Mouse (Mus musculus) erythroid progenitor cell, adult 5-6 weeks (primary cell): ENCODE measurements around the gene Tomm40l. TPM values are rescaled to one million over a fixed set of nuclear protein-coding genes. Genes with fewer than 3 reads are reported as not detected.

Experiments used
- ATAC-seq: replicated peaks from 2 replicates; pipeline ENCODE4 v1.8.0; 2016; ENCODE audit warnings: moderate number of reproducible peaks, mild to moderate bottlenecking, moderate TSS enrichment, inconsistent platforms; ENCODE audit not compliant: poor library complexity, low FRiP score, severe bottlenecking
- total RNA-seq, 2 experiments: library from RNA; stranded (forward) in 1 of 2; stranded (reverse) in 1 of 2; fragments of 150-400 nt in 1 of 2; fragments of 186-747, 209-891 nt in 1 of 2; gene quantifications; 2 replicates each; pipeline versions ENCODE4 v1.2.3 to v1.2.4; 2015 to 2017; ENCODE audit warnings: low replicate concordance in 2 of 2

Gene Tomm40l
- total RNA-seq (2015; ENCODE audit: low replicate concordance) (1.1 and 4.2 TPM in 2 replicates), total RNA-seq (2017; ENCODE audit: low replicate concordance) (4.0 and 4.1 TPM in 2 replicates)

DNA sequence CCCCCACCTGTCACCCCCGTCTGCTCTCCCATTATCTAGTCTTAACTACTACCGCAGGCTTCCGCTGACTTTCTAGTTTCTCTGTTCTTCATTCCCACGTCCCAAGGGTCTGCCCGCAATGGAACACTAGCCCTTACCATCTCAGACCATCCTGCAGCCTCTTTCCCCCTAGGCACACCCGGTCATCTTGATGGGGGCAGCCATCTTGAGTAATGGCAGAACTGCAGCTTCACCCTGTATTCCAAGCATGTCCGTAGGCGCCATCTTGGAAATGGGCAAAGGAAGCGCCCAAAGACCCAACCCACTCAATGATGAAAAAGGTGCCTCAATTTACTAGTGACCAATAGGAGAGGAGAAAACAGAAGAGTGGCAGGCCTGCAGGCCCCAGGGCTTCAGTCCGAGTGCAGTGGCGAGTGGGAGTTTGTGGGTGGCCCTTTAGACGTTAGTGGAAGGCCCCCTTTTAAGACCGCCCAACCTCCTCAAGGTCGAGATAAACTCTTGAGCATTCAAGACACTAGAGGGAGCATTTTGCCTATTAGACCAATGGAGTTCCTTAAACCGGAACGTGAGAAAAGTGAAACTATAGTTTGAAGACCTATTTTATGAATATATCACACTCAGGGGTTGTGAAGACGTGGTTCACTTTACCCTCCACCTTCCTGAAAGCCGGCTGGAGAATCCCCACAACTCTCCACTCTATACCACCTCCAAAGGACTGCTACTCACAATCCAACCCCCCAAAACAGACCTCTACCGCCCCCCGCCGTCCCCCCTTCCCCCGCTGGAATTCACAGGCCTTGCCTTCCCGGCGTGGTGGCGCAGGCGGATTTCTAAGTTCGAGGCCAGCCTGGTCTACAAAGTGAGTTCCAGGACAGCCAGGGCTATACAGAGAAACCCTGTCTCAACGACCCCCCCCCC, at the start of gene Tomm40l:
Gene Tomm40l, minus strand, starts transcription at position 277 of the 918 bp plus-strand sequence.
- peak; percentile 93 for ATAC-seq

DNA sequence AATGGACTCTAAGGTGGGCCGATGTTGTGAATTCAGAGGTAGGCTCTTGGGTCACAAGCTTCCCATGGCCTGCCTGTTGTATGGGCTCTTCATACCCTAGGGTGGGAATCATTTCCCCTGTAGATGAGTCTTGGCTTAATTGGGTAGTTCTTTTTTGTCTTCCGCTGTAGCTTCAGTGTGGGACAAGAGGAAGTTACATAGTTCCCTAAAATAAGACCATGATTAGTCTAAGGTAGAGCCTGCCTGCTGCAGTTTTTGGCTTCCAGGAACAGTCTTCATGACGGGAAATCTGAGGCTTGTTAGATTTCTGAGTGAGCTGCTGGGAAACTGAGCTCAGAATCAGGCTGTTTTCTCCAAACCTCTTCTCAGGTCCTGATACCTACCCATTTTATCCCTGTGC, 49.8 kb upstream of the Tomm40l start:
- ATAC-seq: no peak

DNA sequence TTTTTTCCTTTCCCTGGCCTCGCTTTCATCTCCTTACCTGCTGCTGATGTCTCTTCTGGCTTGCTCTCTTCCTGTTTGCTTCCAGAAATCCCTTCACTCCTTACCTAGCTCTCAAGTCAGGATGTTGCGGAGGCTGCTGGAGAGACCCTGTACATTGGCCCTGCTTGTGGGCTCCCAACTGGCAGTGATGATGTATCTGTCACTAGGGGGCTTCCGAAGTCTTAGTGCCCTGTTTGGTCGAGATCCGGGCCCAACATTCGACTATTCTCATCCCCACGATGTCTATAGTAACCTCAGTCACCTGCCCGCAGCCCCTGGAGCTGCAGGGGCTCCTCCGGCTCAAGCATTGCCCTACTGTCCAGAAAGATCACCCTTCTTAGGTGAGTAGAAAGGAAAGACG, 49.3 kb upstream of the Tomm40l start:
- no peak for ATAC-seq

DNA sequence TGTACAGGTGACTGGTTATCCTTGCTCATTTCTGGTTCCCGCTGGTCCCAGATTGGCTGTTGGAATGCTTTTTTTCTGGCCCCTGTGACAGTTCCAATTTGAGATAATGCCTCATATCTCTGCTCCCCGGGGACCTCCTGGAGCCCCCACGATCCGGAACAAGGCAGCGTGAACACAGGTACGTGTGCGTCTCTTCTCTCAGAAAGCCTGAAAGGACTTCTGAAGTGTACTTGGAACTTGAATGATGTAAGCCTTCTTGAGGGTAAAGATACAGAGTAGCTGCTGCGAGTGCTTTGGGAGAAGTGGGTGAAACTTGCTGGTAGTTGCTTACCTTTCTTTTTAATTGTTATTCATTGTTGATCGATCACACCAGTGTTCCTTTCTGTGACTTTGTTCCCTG, 48.9 kb upstream of the Tomm40l start:
- no peak for ATAC-seq

DNA sequence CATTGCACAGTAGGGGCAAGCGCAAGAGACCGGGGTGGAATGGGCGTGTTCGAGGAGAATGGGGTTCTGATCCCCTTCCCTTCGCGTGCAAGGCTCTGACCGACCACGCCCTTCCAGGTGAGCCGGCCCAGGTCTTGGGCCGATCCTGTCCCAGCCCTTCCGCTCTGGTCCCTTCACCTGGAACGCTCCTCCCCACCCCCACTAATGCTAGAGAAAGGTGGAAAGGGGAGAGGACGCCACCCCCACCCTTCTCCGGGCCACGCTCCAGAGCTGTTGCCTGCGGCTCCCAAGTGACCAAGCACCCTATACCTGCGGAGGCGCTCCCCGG, 48.2 kb upstream of the Tomm40l start:
- peak; percentile 67 for ATAC-seq

DNA sequence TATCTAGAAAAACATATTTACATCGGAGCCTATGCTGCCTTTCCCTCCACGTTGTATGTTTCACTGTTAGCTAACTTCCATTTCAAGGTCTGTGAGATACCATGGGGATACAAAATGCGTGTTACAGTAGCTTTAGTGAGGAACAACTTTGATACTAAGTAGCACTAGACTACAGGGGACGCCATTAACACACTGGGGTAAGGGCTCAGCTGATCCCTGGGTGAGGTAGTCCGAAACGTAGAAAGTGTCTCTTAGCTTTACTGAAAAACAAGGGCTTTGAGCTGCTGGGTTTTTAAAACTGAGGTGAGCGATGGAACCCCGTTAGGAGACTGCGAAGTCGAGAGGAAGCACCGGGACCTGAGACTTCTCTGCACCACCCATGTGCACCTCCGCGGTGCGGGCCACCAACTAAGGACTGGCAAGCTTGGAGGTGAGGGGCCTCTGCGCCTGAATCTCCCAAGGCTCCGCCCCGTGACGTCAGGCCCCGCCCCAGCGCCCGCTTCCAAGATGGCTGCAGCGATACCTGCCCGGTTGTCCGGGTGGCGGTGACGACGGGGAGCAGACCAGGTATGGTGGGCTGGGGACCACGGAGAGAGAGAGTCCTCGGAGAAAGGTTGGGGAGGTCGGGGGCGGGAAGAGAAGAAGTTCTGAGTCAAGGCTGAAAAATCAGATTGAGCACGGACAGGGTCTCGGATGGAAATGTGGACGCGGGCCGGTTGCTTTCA, 47.7 kb upstream of the Tomm40l start, which contains the start of gene B4galt3:
Gene B4galt3, plus strand, starts transcription at position 481 of the 725 bp plus-strand sequence.
- ATAC-seq: peak; percentile 97

DNA sequence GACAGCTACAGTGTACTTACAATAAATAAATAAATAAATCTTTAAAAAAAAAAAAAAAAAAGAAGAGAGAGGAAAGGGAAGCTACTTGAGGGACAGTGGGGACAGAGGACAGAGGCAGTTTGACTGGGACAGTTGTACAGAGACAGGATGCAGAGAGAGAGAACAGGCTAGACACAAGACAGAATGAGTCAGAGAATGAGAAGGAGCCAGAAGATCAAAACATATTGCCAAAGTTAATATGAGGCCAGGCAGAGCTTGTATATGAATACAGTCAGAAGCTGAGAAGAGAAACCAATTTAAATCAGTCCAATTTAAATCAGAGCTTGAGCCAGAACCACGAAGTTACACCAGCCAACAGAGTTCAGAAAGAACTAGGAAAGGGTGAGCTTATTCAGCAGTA, 46.0 kb upstream of the Tomm40l start:
- no peak for ATAC-seq

DNA sequence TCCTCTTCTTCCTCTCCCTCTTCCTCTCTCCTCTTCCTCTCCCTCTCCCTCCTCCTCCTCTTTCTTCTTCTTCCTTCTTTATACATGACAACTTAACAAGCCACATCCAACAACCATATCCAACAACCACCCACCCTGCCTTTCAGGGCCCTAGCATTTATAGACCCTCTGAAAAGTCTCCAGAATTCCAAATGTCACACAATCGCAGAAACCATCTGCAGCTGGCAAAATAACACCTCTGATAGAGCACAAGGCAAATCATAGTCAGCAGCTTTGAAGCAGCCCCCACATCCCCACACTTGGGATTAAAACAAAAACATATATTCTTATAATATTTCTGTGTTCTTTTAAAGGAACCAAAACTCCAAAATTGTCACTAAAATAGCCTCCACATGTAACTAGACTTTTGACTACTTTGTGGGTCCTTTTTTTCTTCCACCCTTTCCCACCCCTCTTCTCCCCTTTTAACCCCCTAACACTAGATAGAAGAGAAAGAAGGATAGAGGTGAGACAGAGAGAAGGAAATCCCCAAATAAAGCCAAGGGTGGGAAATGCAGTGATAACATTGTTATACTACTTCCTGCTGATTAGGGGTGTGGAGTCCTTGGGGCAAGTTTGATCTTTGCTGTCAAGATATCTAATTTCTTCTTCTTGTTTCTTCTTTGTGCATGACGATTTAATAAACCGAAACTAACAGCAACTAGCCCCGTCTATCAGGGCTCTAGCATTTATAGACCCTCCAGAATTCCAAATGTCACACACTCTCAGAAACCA, 43.8 kb upstream of the Tomm40l start:
- no peak for ATAC-seq

DNA sequence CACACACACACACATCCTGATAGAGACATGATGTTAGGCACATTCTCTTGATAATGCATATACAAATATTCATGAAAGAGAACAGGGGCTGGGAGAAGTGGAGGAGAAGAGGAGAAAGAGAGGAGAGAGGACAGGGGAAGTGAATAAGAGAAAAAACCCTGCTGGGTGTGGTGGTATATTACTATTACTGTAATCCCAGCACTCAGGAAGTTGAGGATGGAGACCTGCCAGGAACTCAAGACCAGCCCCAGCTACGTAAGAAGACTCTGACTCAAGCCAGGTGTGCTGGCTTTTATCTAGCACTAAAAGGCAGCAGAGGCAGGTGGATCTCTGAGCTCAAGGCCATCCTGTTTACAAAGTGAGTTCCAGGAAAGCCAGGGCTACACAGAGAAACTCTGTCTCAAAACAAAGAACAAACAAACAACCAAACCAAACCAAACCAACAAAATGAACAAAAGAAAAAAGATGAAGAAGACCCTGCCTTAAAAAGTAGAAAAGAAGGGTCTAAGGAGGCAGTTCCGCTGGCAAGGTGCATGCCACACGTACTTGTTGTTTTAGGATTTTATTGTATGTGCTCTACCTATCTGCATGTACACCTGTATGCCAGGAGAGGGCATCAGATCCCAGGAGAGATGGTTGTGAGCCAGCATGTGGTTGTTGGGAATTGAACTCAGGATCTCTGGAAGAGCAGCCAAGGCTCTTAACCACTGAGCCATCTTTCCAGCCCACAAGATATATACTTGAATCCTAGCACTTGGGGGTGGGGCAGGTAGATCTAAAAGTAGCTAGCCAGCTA, 41.5 kb upstream of the Tomm40l start:
- 0 out of 2 replicates have a peak, but pooled peaks have one; percentile 66 for ATAC-seq

DNA sequence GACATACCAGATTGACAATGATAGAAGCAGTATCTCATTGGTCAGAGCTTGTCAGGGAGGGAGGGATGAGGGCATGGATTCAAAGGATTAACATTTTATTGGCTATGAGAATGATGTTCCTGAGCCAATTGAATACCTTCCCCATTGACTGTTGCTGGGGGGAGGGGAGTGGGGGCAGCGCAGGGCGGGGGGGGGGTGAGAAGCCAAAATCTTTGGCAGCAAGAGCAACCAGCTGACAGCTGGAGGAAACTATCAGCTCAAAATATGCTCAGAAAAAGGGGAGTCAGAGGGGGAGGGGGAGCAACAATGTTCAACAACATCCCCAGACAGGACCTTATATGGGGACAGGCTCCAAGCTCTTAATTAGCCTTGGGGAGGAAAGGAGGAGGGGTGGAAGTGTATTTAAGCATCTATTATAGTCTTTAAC, 40.9 kb upstream of the Tomm40l start:
- no peak for ATAC-seq

DNA sequence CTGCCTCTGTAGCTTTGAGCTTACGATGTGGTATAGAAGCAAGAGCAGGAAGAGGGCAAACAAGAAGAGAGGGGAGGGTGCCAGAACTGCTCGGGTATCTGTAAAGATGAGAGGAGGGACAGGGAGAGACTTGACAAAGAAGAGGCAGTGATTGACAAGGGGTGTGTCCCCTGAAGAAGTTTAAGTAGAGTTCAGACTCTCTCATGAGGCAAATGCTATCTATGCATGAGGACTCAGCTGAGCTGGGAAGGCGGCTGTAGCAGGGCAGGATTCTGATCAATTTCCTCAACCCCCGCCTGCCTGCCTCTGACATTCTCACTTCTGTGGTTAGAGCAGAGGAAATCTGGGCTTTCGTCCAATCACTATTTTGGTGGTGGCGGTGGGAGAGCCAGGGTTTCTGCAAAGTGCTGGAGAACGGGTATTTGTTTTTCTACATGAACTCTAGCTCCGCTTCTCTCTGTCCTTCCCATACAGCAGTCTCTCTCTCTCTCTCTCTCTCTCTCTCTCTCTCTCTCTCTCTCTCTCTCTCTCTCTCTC, 40.3 kb upstream of the Tomm40l start:
- no peak for ATAC-seq

DNA sequence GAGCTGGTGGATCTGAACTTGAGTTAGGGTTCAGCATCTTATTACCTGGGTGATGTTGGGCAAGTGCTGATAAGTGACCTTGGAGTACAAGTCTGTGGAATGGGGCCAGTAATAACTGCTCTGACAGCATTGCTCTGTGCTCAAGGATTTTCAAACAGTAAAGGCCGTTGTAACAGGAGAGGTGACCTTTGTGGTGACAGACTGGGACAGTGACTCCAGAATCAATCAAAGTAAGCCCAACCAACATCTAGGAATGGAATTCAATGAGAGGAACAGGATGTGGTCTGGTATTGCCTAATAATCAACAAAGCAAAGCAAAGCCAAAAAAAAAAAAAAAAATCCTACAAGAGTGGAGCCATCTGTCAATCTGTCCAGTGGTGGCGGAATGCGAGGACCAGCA, 38.0 kb upstream of the Tomm40l start:
- no peak for ATAC-seq

DNA sequence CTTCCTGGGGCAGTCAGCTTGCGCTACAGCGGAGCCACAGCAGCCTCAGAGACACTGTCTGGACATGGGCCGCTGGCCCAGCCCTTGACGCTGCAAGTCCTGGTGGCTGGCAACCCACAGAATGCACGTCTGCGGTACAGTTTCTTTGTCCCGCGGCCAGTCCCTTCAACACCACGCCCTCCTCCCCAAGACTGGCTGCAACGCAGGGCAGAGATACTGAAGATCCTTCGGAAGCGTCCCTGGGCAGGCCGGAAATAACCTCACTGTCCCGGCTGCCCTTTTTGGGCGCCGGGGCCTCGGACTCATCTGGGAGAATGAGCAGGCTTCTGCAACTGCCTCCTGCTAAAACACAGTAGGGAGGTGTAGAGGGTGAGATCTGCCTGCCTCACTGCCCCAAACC, 36.6 kb upstream of the Tomm40l start:
- ATAC-seq: no peak

DNA sequence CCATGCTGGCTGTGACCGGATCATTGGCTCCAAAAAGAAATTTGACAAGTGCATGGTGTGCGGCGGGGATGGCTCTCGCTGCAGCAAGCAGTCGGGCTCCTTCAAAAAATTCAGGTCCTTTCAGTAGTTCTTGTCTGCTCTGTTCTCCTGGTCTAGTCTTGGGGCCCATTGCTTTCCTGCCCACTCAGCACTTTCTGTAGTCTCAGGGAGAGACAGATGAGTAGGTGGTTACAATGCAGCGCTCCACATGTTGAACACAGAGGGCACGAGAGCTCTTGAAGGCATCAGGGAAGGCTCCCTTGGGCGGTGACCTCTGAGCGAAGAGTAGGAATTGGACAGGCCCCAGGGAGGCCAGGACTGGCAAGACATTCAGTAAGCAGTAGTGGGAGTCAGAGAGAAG, 35.5 kb upstream of the Tomm40l start:
- ATAC-seq: no peak

DNA sequence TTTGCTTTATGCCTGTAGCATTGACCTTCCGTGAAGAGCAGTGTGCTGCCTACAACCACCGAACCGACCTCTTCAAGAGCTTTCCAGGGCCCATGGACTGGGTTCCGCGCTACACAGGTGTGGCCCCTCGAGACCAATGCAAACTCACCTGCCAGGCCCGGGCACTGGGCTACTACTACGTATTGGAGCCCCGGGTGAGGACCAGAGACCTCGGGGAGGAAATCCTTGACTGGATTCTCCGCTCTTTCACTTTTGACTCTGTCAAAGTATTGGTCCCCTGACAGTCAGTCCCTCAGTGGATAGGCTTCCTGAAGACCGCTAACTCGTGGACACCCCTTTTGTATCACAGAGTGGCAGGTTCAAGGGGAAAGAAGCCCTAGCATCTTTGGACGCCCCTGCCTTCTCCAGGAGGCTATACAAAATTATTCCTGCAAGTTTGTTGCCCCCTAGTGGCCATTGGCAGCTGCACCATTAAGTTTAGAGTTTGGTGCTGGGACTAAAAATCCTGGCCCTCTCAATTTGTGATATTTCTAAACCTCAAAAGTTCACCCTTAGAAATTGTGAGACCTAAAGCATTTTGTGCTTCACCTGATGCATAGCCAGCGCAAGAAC, 34.7 kb upstream of the Tomm40l start:
- peak; percentile 57; the same call in 1 of the 2 replicates for ATAC-seq

DNA sequence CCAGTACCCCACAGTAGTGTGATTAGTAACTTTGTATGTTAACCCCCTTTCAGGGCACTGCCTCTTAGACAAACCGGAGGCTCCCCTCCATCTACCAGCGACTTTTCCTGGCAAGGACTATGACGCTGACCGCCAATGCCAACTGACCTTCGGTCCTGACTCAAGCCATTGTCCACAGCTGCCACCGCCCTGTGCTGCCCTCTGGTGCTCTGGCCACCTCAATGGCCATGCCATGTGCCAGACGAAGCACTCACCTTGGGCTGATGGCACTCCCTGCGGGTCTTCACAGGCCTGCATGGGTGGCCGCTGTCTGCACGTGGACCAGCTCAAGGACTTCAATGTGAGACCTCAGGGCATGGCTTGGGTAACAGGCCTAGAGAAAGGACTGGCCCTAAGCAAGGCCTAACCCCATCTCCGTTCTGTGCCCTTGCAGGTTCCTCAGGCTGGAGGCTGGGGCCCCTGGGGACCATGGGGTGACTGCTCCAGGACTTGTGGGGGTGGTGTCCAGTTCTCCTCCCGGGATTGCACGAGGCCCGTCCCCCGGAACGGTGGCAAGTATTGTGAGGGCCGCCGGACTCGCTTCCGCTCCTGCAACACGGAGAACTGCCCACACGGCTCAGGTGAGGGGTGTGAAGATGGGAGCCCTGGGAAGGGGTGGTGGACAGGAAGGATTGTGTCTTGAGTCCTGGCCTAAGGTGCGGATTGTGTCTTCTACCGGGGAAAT, 33.9 kb upstream of the Tomm40l start:
- no peak for ATAC-seq

DNA sequence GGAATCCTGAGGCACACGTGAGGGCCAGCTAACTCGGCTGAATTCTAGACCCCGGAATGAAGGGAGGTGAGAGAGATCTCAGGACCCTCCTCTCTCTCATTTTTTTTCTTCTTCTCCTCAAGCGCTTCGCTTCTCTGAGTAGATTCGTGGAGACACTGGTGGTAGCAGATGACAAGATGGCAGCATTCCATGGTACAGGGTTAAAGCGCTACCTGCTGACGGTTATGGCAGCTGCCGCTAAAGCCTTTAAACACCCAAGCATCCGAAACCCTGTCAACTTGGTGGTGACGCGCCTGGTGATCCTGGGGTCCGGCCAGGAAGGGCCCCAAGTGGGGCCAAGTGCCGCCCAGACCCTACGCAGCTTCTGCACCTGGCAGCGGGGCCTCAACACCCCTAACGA, 30.1 kb upstream of the Tomm40l start:
- ATAC-seq: no peak
